Mouse (Mus musculus) forebrain, embryonic 13.5 days (tissue): Measurements from ENCODE around the gene Ly6g5c. TPM values are rescaled to one million over a fixed set of nuclear protein-coding genes. Genes with fewer than 3 reads are reported as not detected.
"Not testable (repeated sequence)": the region's sequence is repeated elsewhere in the genome, so short reads cannot be mapped to it uniquely, and the experiment has no call there.

ENCODE experiments used
- ATAC-seq: fragments of 200-750 bp; cut with Nextera tagmentation; 2 replicates; pipeline ENCODE4 v1.8.0; 2017
- H3K27ac ChIP-seq: fragments of 300-500 bp; sonication (generic); 2 replicates; pipeline ENCODE4 v1.5.1; 2015; ENCODE audit warnings: inconsistent platforms, mild to moderate bottlenecking, moderate library complexity
- H3K27me3 ChIP-seq: fragments of 300-500 bp; sonication (generic); 2 replicates; pipeline ENCODE4 v1.6.1; 2015; ENCODE audit warnings: mild to moderate bottlenecking, inconsistent platforms
- H3K36me3 ChIP-seq: fragments of 300-500 bp; sonication (generic); 2 replicates; pipeline ENCODE4 v1.6.1; 2015; ENCODE audit warnings: mild to moderate bottlenecking, inconsistent platforms; ENCODE audit not compliant: poor library complexity, severe bottlenecking
- H3K4me1 ChIP-seq: fragments of 300-500 bp; sonication (generic); 2 replicates; pipeline ENCODE4 v1.6.1; 2015; ENCODE audit warnings: inconsistent platforms
- H3K4me2 ChIP-seq: fragments of 300-500 bp; sonication (generic); 2 replicates; pipeline ENCODE4 v1.6.1; 2015; ENCODE audit warnings: inconsistent platforms, mild to moderate bottlenecking, moderate library complexity
- H3K4me3 ChIP-seq: fragments of 300-500 bp; sonication (generic); 2 replicates; pipeline ENCODE4 v1.5.1; 2015; ENCODE audit warnings: mild to moderate bottlenecking, inconsistent platforms
- H3K9ac ChIP-seq: fragments of 300-500 bp; sonication (generic); 2 replicates; pipeline ENCODE4 v1.6.1; 2015; ENCODE audit warnings: mild to moderate bottlenecking, inconsistent platforms
- H3K9me3 ChIP-seq: fragments of 300-500 bp; sonication (generic); replicated peaks from 2 replicates; pipeline ENCODE4 v1.6.1; 2016; ENCODE audit warnings: inconsistent platforms
- WGBS: fragments of 180-500 bp; shearing (Covaris S2); methylation state at CpG from one replicate; pipeline ENCODE4 v1.1.7; 2015; 5-methylcytosine and 5-hydroxymethylcytosine counted together
- polyA plus RNA-seq: library from polyadenylated mRNA; unstranded; fragments of >200 nt; fragmentation: Nextera tagmentation; extraction: Ambion mirVana; gene quantifications from 2 replicates; pipeline ENCODE4 v1.2.1, GENCODE M21; 2015

Ly6g5c gene
- polyA plus RNA-seq, 1 experiment from 2014 or later, result not detected

DNA sequence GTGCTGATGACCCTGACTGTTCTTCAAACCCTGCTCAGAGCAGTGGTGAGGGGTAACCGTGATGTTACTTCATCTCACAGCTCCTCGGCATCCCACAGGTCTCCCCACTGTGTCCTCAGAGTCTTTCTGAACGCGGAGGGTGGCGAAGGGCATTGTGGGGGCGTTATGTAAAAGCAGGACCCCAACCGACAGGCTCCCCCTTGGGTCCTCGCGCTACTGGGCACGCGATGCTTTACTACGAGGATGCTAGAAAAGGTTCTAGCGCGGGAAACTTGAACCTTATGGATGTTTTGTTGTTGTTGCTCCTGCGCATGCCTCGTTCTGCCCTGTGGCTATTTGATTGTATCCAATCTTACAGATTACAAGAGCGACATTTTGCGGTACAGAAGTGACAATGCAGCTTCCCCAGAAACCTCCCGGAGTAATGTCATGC, 13.8 kb downstream of the Ly6g5c start, which contains the start of gene Csnk2b:
Gene Csnk2b, minus strand, starts transcription at position 183 of the 433 bp plus-strand sequence.
- Histone ChIP-seq H3K4me1 (peaks cover 41% of the 10 kb centered on the region), H3K9ac (peak within 1 kb of the TSS; percentile 90), H3K9me3 (no peaks in the 10 kb centered on the region), H3K27me3 (no peaks in the 10 kb centered on the region), H3K4me2 (peak within 1 kb of the TSS; percentile 94), H3K27ac (peak within 1 kb of the TSS; percentile 90), H3K4me3 (peak within 1 kb of the TSS; percentile 88), H3K36me3 (peaks cover 44% of the 10 kb centered on the region)
- WGBS, result under 1% methylated on average over 19 of the region's 19 CpGs
- peak; percentile 7; the same call in 1 of the 2 replicates for ATAC-seq

DNA sequence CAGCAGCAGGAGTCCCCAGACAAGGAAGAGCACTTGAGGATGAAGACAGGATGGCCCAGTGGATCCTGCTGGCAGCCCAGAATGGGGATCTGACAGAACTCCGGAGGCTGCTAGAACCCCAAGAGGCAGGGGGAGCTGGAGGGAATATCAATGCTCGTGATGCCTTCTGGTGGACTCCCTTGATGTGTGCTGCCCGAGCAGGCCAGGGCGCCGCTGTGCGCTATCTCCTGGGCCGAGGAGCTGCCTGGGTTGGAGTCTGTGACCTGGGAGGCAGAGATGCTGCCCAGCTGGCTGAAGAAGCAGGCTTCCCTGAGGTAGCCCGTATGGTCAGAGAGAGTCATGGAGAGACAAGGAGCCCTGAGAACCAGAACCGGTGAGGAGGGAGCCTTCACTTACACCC, 15.2 kb downstream of the Ly6g5c start:
- H3K4me2 ChIP-seq, H3K9me3 ChIP-seq, ATAC-seq, H3K4me3 ChIP-seq, H3K9ac ChIP-seq, H3K27me3 ChIP-seq, H3K27ac ChIP-seq: not testable (repeated sequence)
- H3K36me3 ChIP-seq, result peaks cover 39% of the 10 kb centered on the region
- WGBS, result 92% methylated on average over 9 of the region's 9 CpGs
- H3K4me1 ChIP-seq, result peaks cover 50% of the 10 kb centered on the region

DNA sequence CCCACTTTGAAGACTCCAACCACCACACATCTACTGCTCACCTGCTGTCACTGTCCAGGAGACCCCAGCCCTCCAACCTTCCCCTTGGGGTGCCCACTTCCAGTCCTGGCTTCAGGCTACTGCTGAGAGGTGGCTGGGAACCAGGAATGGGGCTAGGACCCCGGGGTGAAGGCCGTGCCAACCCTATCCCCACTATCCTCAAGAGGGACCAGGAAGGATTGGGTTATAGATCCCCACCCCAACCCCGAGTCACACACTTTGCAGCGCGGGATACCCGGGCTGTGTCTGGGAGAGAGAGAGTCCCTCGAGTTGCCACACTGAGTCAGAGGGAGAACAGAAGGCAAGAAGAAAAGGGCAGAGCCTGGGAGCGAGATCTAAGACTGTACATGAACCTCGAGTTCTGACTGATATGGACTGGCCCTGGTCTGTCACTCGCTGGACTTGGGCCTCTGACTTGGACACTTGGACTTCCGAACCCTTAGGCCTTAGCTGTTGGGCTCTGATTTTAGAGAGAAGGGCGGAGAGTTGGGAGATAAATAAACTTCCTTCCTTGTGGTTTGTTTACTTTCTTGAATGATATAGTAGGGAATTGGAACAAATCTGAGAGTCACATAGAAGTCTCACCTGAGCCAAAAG, 16.3 kb downstream of the Ly6g5c start:
- ATAC-seq, H3K9ac ChIP-seq, H3K27ac ChIP-seq, H3K9me3 ChIP-seq, H3K27me3 ChIP-seq, H3K4me3 ChIP-seq, H3K4me2 ChIP-seq: not testable (repeated sequence)
- Histone ChIP-seq H3K36me3 (peaks cover 36% of the 10 kb centered on the region), H3K4me1 (peaks cover 50% of the 10 kb centered on the region)
- 97% methylated on average over 12 of the region's 12 CpGs for WGBS

DNA sequence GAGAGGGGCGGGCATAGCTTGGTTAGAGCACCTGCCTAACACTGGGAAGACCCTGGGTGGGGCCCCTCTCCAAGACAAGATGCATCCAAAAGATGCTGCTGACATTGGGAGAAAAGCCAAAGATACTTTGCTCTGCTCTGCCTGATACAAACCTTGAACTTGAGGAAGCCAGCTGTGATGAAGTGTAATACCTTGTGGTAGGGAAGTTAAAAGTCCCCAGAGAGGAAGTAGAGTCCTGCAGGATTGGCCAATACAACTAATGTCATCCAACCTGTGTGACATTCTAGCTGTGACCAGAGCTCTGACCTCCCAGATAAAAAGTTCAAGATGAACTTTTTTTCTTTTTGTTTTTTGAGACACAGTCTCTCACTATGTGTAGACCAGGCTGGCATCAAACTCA, 17.0 kb downstream of the Ly6g5c start:
- H3K36me3 ChIP-seq, result peaks cover 36% of the 10 kb centered on the region
- no peaks in the 10 kb centered on the region for H3K27me3 ChIP-seq
- no peaks in the 10 kb centered on the region for H3K9me3 ChIP-seq
- ATAC-seq, result no peak
- H3K4me1 ChIP-seq, result peaks cover 44% of the 10 kb centered on the region
- 0 out of 2 replicates have a peak overlapping the region, but pooled peaks have one; percentile 86 for H3K4me2 ChIP-seq
- 0 out of 2 replicates have a peak overlapping the region, but pooled peaks have one; percentile 68 for H3K4me3 ChIP-seq
- 0 out of 2 replicates have a peak overlapping the region, but pooled peaks have one; percentile 87 for H3K9ac ChIP-seq
- 100% methylated on average over 1 of the region's 1 CpGs for WGBS
- no peak overlapping the region for H3K27ac ChIP-seq

DNA sequence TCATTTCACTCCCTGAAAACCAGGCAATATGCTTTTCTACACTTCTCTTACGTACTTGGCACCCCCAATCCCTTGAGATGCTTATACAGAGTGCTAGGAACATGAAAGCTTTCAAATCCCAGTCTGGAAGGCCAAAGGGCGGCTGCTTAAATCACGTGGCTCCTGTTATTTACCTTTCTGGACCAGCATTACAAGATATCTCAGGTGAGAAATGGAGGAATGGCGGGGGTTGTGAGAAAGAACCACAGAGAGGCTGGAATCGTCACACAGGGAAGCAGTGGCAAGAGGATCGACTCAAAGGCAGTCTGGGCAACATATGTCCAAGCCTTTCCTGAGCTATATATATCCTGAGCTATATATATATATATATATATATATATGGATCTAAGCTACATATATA, 17.5 kb downstream of the Ly6g5c start:
- Histone ChIP-seq H3K36me3 (peaks cover 36% of the 10 kb centered on the region), H3K4me2 (peak overlapping the region; percentile 86), H3K4me1 (peaks cover 39% of the 10 kb centered on the region), H3K27ac (peak overlapping the region; percentile 72; the same call in 1 of the 2 replicates), H3K4me3 (peak overlapping the region; percentile 68), H3K9ac (peak overlapping the region; percentile 87), H3K9me3 (no peaks in the 10 kb centered on the region), H3K27me3 (no peaks in the 10 kb centered on the region)
- 34% methylated on average over 6 of the region's 6 CpGs for WGBS
- ATAC-seq, result no peak

DNA sequence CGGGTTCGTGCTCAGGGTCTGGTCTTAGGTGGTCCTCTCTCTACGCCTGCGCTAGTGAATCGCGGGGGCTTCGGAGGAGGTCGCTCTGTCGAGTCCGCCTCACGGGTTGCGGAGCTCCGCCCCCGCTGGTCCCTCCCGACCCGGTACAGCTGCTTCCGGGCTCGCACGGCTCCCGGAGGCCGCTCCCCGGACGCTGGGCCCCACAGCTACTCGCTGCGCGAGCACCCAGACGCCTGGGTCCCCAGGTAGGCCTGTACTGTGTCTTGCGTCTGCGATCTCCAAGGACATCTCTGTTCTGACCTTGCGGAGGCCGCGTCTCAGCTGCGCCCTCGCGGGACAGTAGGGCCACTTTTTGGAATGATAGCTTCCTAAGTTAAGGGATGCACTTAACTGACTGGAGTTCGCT, 18.1 kb downstream of the Ly6g5c start, which contains the start of gene D17H6S53E:
Gene D17H6S53E, plus strand, starts transcription at position 168 of the 406 bp plus-strand sequence.
- peaks cover 38% of the 10 kb centered on the region for H3K4me1 ChIP-seq
- peak within 1 kb of the TSS; percentile 72 for H3K27ac ChIP-seq
- peak within 1 kb of the TSS; percentile 86 for H3K4me2 ChIP-seq
- H3K4me3 ChIP-seq, result peak within 1 kb of the TSS; percentile 68
- H3K9ac ChIP-seq, result peak within 1 kb of the TSS; percentile 87
- under 1% methylated on average over 36 of the region's 36 CpGs for WGBS
- peaks cover 36% of the 10 kb centered on the region for H3K36me3 ChIP-seq
- no peaks in the 10 kb centered on the region for H3K27me3 ChIP-seq
- peak; percentile 44 for ATAC-seq
- no peaks in the 10 kb centered on the region for H3K9me3 ChIP-seq

DNA sequence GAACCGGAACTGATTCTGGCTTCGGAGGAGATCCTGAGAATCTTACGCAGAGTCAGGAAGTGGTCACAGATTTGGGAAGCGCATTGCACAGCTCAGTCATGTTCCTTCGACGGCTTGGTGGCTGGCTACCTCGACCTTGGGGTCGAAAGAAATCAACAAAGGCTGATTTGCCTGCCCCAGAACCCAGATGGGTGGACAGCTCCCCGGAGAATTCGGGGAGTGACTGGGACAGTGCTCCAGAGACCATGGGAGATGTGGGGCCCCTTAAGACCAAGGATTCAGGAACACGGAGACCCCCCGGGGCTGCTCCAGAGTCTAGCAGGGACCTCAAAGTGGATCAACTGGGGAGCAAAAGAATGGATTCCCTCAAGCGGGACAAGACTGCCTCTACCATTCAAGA, 18.9 kb downstream of the Ly6g5c start:
- Histone ChIP-seq H3K9ac (peak overlapping the region; percentile 87), H3K4me1 (peaks cover 38% of the 10 kb centered on the region), H3K4me2 (peak overlapping the region; percentile 86), H3K4me3 (peak overlapping the region; percentile 68), H3K9me3 (no peaks in the 10 kb centered on the region), H3K27me3 (no peaks in the 10 kb centered on the region), H3K27ac (no peak overlapping the region), H3K36me3 (peaks cover 36% of the 10 kb centered on the region)
- 75% methylated on average over 13 of the region's 13 CpGs for WGBS
- ATAC-seq, result no peak

DNA sequence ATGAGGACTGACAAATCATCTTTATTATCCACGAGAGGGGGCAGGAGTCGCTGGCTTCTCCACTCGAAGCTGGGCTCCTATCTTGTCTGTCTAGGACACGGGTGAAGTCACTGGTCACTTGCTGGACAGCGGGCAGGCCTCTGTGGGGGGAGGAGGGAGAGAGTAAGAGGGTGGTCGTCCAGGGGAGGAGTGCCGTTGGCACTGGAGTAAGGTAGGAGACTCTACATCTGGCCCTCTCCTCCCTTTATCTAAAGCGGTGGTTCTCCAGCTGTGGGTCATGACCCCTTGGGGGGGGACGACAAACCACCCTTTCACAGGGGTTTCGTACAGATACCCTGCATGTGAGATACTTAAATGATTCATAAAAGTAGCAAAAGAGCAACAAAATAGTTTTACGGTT, 20.9 kb downstream of the Ly6g5c start:
- H3K27ac ChIP-seq, result no peak overlapping the region
- H3K4me1 ChIP-seq, result peaks cover 29% of the 10 kb centered on the region
- no peak overlapping the region for H3K4me2 ChIP-seq
- peaks cover 25% of the 10 kb centered on the region for H3K36me3 ChIP-seq
- 78% methylated on average over 11 of the region's 11 CpGs for WGBS
- no peak overlapping the region for H3K9ac ChIP-seq
- no peak overlapping the region for H3K4me3 ChIP-seq
- no peaks in the 10 kb centered on the region for H3K27me3 ChIP-seq
- no peak for ATAC-seq
- no peaks in the 10 kb centered on the region for H3K9me3 ChIP-seq

DNA sequence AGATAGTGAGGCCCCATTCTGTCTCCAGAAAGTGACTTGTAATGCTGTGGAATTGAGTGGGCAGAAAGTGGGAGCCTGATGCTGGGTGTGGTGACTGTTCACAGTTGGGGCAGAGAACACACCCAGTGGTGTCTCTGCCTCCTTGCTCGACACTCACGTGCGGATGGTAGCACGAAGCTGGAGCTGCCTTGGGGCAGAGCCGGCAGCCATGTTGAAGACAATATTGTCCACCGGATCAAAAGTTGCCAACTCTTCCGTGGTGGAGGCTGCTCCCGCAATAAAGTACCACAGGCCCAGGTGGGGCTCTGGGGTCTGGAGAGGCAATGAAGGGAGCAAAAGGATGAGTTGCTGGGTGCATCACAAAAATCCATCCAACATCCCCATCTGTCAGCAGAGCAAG, 23.0 kb downstream of the Ly6g5c start:
- Histone ChIP-seq H3K4me1 (peaks cover 18% of the 10 kb centered on the region), H3K27me3 (no peaks in the 10 kb centered on the region), H3K36me3 (peaks cover 13% of the 10 kb centered on the region), H3K4me3 (no peak overlapping the region), H3K9me3 (no peaks in the 10 kb centered on the region), H3K27ac (no peak overlapping the region), H3K4me2 (no peak overlapping the region), H3K9ac (no peak overlapping the region)
- no peak for ATAC-seq
- 91% methylated on average over 8 of the region's 8 CpGs for WGBS

DNA sequence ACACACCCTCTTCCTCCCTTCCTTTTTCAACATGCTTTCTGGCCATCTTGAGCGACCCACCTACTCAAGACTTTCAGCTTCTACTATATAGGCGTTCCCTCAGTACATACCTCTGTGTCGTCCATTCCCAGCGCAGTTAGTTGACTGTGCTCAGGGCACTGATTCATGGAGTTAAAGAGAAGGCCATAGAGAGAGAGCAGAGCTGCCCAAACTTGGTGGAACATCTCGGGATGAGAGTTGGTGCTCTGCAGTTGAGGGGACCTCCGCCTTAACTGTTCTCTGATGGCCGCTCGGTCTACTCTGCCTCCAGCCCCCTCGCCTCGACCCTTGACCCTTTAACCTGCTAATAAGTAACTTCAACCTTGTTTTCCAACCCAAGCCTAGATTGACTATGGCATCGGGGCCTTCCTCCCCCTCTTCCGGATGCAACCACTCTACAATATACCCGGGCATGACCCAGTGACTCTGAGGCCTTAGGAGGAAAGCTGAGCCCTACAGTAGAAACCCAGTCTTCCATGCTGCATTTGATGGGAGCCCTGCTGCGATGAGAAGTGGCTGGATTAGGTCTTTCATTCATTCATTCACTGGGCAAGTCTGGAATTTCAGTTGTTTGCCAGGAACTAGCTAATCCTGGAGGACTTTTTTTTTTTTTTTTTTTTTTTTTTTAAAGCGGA, 23.6 kb downstream of the Ly6g5c start, which contains the start of gene Apom:
Gene Apom, minus strand, starts transcription at position 551 of the 674 bp plus-strand sequence.
- ATAC-seq, result no peak
- Histone ChIP-seq H3K4me3 (no peak within 1 kb of the TSS), H3K4me2 (no peak within 1 kb of the TSS), H3K36me3 (peaks cover 13% of the 10 kb centered on the region), H3K4me1 (peaks cover 17% of the 10 kb centered on the region), H3K9ac (no peak within 1 kb of the TSS), H3K27me3 (no peaks in the 10 kb centered on the region), H3K9me3 (no peaks in the 10 kb centered on the region), H3K27ac (no peak within 1 kb of the TSS)
- WGBS, result 84% methylated on average over 15 of the region's 15 CpGs

DNA sequence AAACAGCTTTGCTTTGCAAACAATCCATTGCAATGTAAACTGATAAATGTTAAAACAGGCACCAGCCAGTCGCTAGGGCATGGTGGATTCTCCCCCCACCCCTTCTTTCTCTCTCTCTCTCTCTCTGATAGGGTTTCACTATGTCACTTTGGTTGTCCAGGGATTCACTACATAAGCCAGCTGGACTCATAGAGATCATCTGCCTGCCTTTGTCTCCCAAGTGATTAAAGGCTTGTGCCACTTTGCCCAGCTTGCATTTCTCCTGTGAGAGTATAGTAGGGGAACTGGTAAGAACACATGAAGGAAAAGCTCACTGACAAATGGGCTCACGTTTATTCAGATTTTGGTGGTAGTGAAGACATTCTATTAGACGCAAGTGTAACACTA, 24.1 kb downstream of the Ly6g5c start:
- Histone ChIP-seq H3K4me3 (no peak overlapping the region), H3K9me3 (no peaks in the 10 kb centered on the region), H3K36me3 (peaks cover 13% of the 10 kb centered on the region), H3K9ac (no peak overlapping the region), H3K4me2 (no peak overlapping the region), H3K27me3 (no peaks in the 10 kb centered on the region), H3K27ac (no peak overlapping the region), H3K4me1 (peaks cover 17% of the 10 kb centered on the region)
- ATAC-seq, result no peak
- WGBS, result 75% methylated on average over 3 of the region's 3 CpGs

DNA sequence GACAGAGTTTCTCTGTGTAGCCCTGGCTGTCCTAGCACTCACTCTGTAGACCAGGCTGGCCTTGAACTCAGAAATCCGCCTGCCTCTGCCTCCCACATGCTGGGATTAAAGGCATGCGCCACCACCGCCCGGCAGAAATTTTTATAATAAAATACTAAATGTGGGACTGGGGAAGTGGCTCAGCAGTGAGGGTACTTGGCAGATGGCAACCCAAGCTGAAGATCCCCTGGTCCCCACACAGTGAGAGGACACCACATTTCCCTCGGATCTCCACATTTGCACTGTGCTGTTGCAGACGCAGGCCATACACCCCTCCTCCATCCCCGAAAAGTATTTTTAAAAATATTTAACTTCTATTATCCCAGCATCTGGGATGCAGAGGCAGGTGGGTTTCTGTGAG, 25.4 kb downstream of the Ly6g5c start:
- no peak for ATAC-seq
- H3K4me1 ChIP-seq, result peaks cover 24% of the 10 kb centered on the region
- no peak overlapping the region for H3K27ac ChIP-seq
- no peaks in the 10 kb centered on the region for H3K27me3 ChIP-seq
- H3K36me3 ChIP-seq, result peaks cover 13% of the 10 kb centered on the region
- H3K9ac ChIP-seq, result no peak overlapping the region
- no peak overlapping the region for H3K4me2 ChIP-seq
- H3K4me3 ChIP-seq, result no peak overlapping the region
- H3K9me3 ChIP-seq, result no peaks in the 10 kb centered on the region
- WGBS, result 97% methylated on average over 7 of the region's 7 CpGs
